Mouse (Mus musculus) megakaryocyte, embryonic 14.5 days (primary cell): ENCODE measurements around the gene Trub2.

Source experiments
- FLI1 ChIP-seq: IDR thresholded peaks from 2 replicates; pipeline ENCODE4 v1.6.1; 2012; ENCODE audit warnings: low read length, inconsistent platforms, mixed read lengths
- GATA1 ChIP-seq: IDR thresholded peaks from 3 replicates; pipeline ENCODE4 v1.6.1; 2012; ENCODE audit warnings: mixed read lengths, low read length, inconsistent platforms, borderline replicate concordance

GRCm38 (mm10) chr2:29771611-29772461, 16.5 kb downstream of the Trub2 start:
- no peak for TF ChIP-seq GATA1
- TF ChIP-seq FLI1 = no peak
